Mouse (Mus musculus) lung, embryonic 16.5 days (tissue): ENCODE results near the gene Slc17a7. TPM values are rescaled to one million over a fixed set of nuclear protein-coding genes. Genes with fewer than 3 reads are reported as not detected.

ENCODE experiments used
- ATAC-seq: fragments of 200-750 bp; cut with Nextera tagmentation; 2 replicates; pipeline ENCODE4 v1.8.0; 2017; ENCODE audit warnings: low read depth, mild to moderate bottlenecking, moderate library complexity
- H3K27ac ChIP-seq: fragments of 300-500 bp; sonication (generic); 2 replicates; pipeline ENCODE4 v1.5.1; 2014; ENCODE audit warnings: mild to moderate bottlenecking, control low read depth, low read length
- H3K27me3 ChIP-seq: fragments of 300-500 bp; sonication (generic); 2 replicates; pipeline ENCODE4 v1.6.1; 2014; ENCODE audit warnings: low read depth, low read length, mixed read lengths; ENCODE audit not compliant: control insufficient read depth, insufficient read depth
- H3K36me3 ChIP-seq: fragments of 300-500 bp; sonication (generic); 2 replicates; pipeline ENCODE4 v1.6.1; 2014; ENCODE audit warnings: low read length; ENCODE audit not compliant: control insufficient read depth, insufficient read depth
- H3K4me1 ChIP-seq: fragments of 300-500 bp; sonication (generic); replicated peaks from 2 replicates; pipeline ENCODE4 v1.6.1; 2014; ENCODE audit warnings: low read length, mixed read lengths; ENCODE audit not compliant: control insufficient read depth, insufficient read depth
- H3K4me2 ChIP-seq: fragments of 300-500 bp; sonication (generic); 2 replicates; pipeline ENCODE4 v1.6.1; 2014; ENCODE audit warnings: low read depth, low read length, control low read depth
- H3K4me3 ChIP-seq: fragments of 300-500 bp; sonication (generic); 2 replicates; pipeline ENCODE4 v1.5.1; 2014; ENCODE audit warnings: mild to moderate bottlenecking, low read length, control low read depth
- H3K9ac ChIP-seq: fragments of 300-500 bp; sonication (generic); 2 replicates; pipeline ENCODE4 v1.6.1; 2014; ENCODE audit warnings: low read length, control low read depth
- H3K9me3 ChIP-seq: fragments of 300-500 bp; sonication (generic); 2 replicates; pipeline ENCODE4 v1.6.1; 2016; ENCODE audit warnings: low read length; ENCODE audit not compliant: control insufficient read depth
- WGBS: fragments of 180-500 bp; shearing (Covaris S2); extraction: QIAGEN DNeasy Blood & Tissue Kit; methylation state at CpG from one replicate; pipeline ENCODE4 v1.1.7; 2014; 5-methylcytosine and 5-hydroxymethylcytosine counted together
- polyA plus RNA-seq: library from polyadenylated mRNA; unstranded; fragments of >200 nt; fragmentation: Nextera tagmentation; extraction: Ambion mirVana; gene quantifications from 2 replicates; pipeline ENCODE4 v1.2.1, GENCODE M21; 2015

The Slc17a7 gene
- polyA plus RNA-seq, 1 experiment from 2014 or later: 0.99 TPM

GRCm38 (mm10) chr7:45196994-45197393 lies 33.2 kb downstream of the Slc17a7 start:
- H3K4me1 ChIP-seq: no peaks in the 10 kb centered on the region
- WGBS: 77% methylated on average over 5 of the region's 5 CpGs
- H3K4me3 ChIP-seq: no peak overlapping the region

GRCm38 (mm10) chr7:45198435-45198834 lies 34.7 kb downstream of the Slc17a7 start:
- Histone ChIP-seq H3K27ac (no peak overlapping the region), H3K36me3 (no peaks in the 10 kb centered on the region), H3K27me3 (0 out of 2 replicates have a peak, but pooled peaks cover 3% of the 10 kb centered on the region), H3K4me1 (no peaks in the 10 kb centered on the region), H3K9me3 (no peaks in the 10 kb centered on the region), H3K4me2 (no peak overlapping the region), H3K4me3 (no peak overlapping the region), H3K9ac (no peak overlapping the region)
- WGBS: 9% methylated on average over 5 of the region's 5 CpGs
- 0 out of 2 replicates have a peak, but pooled peaks have one; percentile 31 for ATAC-seq

More at GRCm38 (mm10) chr7:45196994-45197393, 33.2 kb downstream of the Slc17a7 start:
- no peaks in the 10 kb centered on the region for H3K36me3 ChIP-seq
- no peaks in the 10 kb centered on the region for H3K9me3 ChIP-seq
- 0 out of 2 replicates have a peak, but pooled peaks cover 3% of the 10 kb centered on the region for H3K27me3 ChIP-seq
- no peak overlapping the region for H3K9ac ChIP-seq
- no peak overlapping the region for H3K4me2 ChIP-seq
- no peak overlapping the region for H3K27ac ChIP-seq
- ATAC-seq: no peak

GRCm38 (mm10) chr7:45198961-45199360 lies 35.2 kb downstream of the Slc17a7 start:
- Histone ChIP-seq H3K9me3 (no peaks in the 10 kb centered on the region), H3K9ac (no peak overlapping the region), H3K4me3 (no peak overlapping the region), H3K4me2 (no peak overlapping the region), H3K36me3 (no peaks in the 10 kb centered on the region), H3K4me1 (no peaks in the 10 kb centered on the region), H3K27me3 (0 out of 2 replicates have a peak, but pooled peaks cover 3% of the 10 kb centered on the region), H3K27ac (no peak overlapping the region)
- no peak for ATAC-seq
- 72% methylated on average over 11 of the region's 11 CpGs for WGBS

- Histone ChIP-seq H3K9ac (no peak overlapping the region; the same call in 1 of the 2 replicates), H3K9me3 (no peaks in the 10 kb centered on the region), H3K4me2 (no peak overlapping the region), H3K4me3 (no peak overlapping the region), H3K27me3 (no peaks in the 10 kb centered on the region), H3K36me3 (no peaks in the 10 kb centered on the region), H3K4me1 (no peaks in the 10 kb centered on the region), H3K27ac (no peak overlapping the region)
- ATAC-seq: no peak
- WGBS: 23% methylated on average over 9 of the region's 10 CpGs
Observed at GRCm38 (mm10) chr7:45202654-45203053, 38.9 kb downstream of the Slc17a7 start.

- Histone ChIP-seq H3K4me1 (no peaks in the 10 kb centered on the region), H3K9me3 (peaks cover 6% of the 10 kb centered on the region; the same call in 1 of the 2 replicates), H3K36me3 (no peaks in the 10 kb centered on the region), H3K27ac (no peak within 1 kb of the TSS), H3K4me3 (peak within 1 kb of the TSS; percentile 57), H3K9ac (peak within 1 kb of the TSS; percentile 54), H3K4me2 (peak within 1 kb of the TSS; percentile 67), H3K27me3 (no peaks in the 10 kb centered on the region)
- 7% methylated on average over 41 of the region's 44 CpGs for WGBS
- ATAC-seq: peak; percentile 97
Observed at GRCm38 (mm10) chr7:45204380-45205143, 40.8 kb downstream of the Slc17a7 start, which contains the start of gene Ccdc155. Ccdc155 (minus strand) TSS chr7:45204892.

GRCm38 (mm10) chr7:45208260-45208659 lies 44.5 kb downstream of the Slc17a7 start:
- WGBS: 74% methylated on average over 6 of the region's 6 CpGs
- Histone ChIP-seq H3K27ac (no peak overlapping the region), H3K9me3 (peaks cover 6% of the 10 kb centered on the region; the same call in 1 of the 2 replicates), H3K4me3 (no peak overlapping the region), H3K4me1 (0 out of 2 replicates have a peak, but pooled peaks cover 5% of the 10 kb centered on the region), H3K4me2 (no peak overlapping the region), H3K9ac (no peak overlapping the region), H3K27me3 (peaks cover 24% of the 10 kb centered on the region), H3K36me3 (no peaks in the 10 kb centered on the region)
- ATAC-seq: no peak

- H3K4me2 ChIP-seq: no peak overlapping the region
- no peak overlapping the region for H3K9ac ChIP-seq
- H3K36me3 ChIP-seq: no peaks in the 10 kb centered on the region
- peaks cover 8% of the 10 kb centered on the region for H3K4me1 ChIP-seq
- no peak for ATAC-seq
- no peak overlapping the region for H3K4me3 ChIP-seq
- peaks cover 26% of the 10 kb centered on the region for H3K27me3 ChIP-seq
- WGBS: 41% methylated on average over 10 of the region's 10 CpGs
- peaks cover 6% of the 10 kb centered on the region; the same call in 1 of the 2 replicates for H3K9me3 ChIP-seq
- H3K27ac ChIP-seq: no peak overlapping the region
Observed at GRCm38 (mm10) chr7:45211070-45211469, 47.3 kb downstream of the Slc17a7 start.

- Histone ChIP-seq H3K27me3 (peaks cover 26% of the 10 kb centered on the region), H3K4me1 (peaks cover 10% of the 10 kb centered on the region), H3K9ac (no peak within 1 kb of the TSS), H3K9me3 (peaks cover 6% of the 10 kb centered on the region; the same call in 1 of the 2 replicates), H3K4me3 (peak within 1 kb of the TSS; percentile 15; the same call in 1 of the 2 replicates), H3K36me3 (no peaks in the 10 kb centered on the region), H3K4me2 (peak within 1 kb of the TSS; percentile 45), H3K27ac (no peak within 1 kb of the TSS)
- no peak for ATAC-seq
- 4% methylated on average over 17 of the region's 17 CpGs for WGBS
Observed at GRCm38 (mm10) chr7:45211851-45212251, 48.1 kb downstream of the Slc17a7 start, which contains the start of gene Dkkl1. Dkkl1 (minus strand) TSS chr7:45212147.

- no peak overlapping the region for H3K4me2 ChIP-seq
- peaks cover 26% of the 10 kb centered on the region for H3K27me3 ChIP-seq
- peaks cover 6% of the 10 kb centered on the region; the same call in 1 of the 2 replicates for H3K9me3 ChIP-seq
- peaks cover 15% of the 10 kb centered on the region for H3K4me1 ChIP-seq
- no peak overlapping the region for H3K9ac ChIP-seq
- no peak for ATAC-seq
- 70% methylated on average over 7 of the region's 7 CpGs for WGBS
- no peaks in the 10 kb centered on the region for H3K36me3 ChIP-seq
- no peak overlapping the region for H3K4me3 ChIP-seq
- H3K27ac ChIP-seq: no peak overlapping the region
Observed at GRCm38 (mm10) chr7:45212356-45212755, 48.6 kb downstream of the Slc17a7 start.
